Mouse (Mus musculus) embryonic facial prominence, embryonic 14.5 days (tissue): Measurements from ENCODE around the gene Ndnf. TPM values are rescaled to one million over a fixed set of nuclear protein-coding genes. Genes with fewer than 3 reads are reported as not detected.

Experiments used
- polyA plus RNA-seq: library from polyadenylated mRNA; unstranded; fragments of >200 nt; fragmentation: Nextera tagmentation; extraction: Ambion mirVana; gene quantifications from 2 replicates; pipeline ENCODE4 v1.2.1, GENCODE M21; 2014

The Ndnf gene
- polyA plus RNA-seq, 1 experiment from 2014 or later = 12.3 TPM

Other genes starting within 250 kb of the Ndnf start
- gene Tnip3, start 146.3 kb upstream of the Ndnf start, polyA plus RNA-seq = 0.17 and 0.43 TPM in 2 replicates
- gene Prdm5, start 107.4 kb downstream of the Ndnf start, polyA plus RNA-seq = 21.2 and 21.7 TPM in 2 replicates